Mouse (Mus musculus) thymus, adult 2 months (tissue): Measurements from ENCODE around the gene Cep85l. TPM values are rescaled to one million over a fixed set of nuclear protein-coding genes. Genes with fewer than 3 reads are reported as not detected.

Experiments
- DNase-seq: peaks from one replicate; pipeline ENCODE4 v3.0.0; 2021
- H3K27ac ChIP-seq: fragments of 200-500 bp; 2 replicates; pipeline ENCODE4 v1.5.1; 2012; ENCODE audit warnings: low read length, control low read depth; ENCODE audit not compliant: control insufficient read depth, insufficient read depth
- H3K27me3 ChIP-seq: fragments of 200-500 bp; 2 replicates; pipeline ENCODE4 v1.6.1; 2012; ENCODE audit warnings: mild to moderate bottlenecking, low read length, moderate library complexity, mixed read lengths; ENCODE audit not compliant: control insufficient read depth, insufficient read depth
- H3K36me3 ChIP-seq: fragments of 200-500 bp; 2 replicates; pipeline ENCODE4 v1.6.1; 2012; ENCODE audit warnings: mild to moderate bottlenecking, low read length, moderate library complexity; ENCODE audit not compliant: control insufficient read depth, insufficient read depth
- H3K4me1 ChIP-seq: fragments of 200-500 bp; replicated peaks from 2 replicates; pipeline ENCODE4 v1.6.1; 2012; ENCODE audit warnings: low read length; ENCODE audit not compliant: control insufficient read depth, insufficient read depth
- H3K4me3 ChIP-seq: fragments of 200-500 bp; 2 replicates; pipeline ENCODE4 v1.5.1; 2012; ENCODE audit warnings: mild to moderate bottlenecking, low read length, control low read depth, moderate library complexity; ENCODE audit not compliant: control insufficient read depth, insufficient read depth
- CTCF ChIP-seq: fragments of 200-500 bp; IDR thresholded peaks from 2 replicates; pipeline ENCODE4 v1.5.1; 2012; ENCODE audit warnings: mild to moderate bottlenecking, control low read depth, low read length, moderate library complexity, borderline replicate concordance; ENCODE audit not compliant: control insufficient read depth, poor library complexity, insufficient read depth; ENCODE audit errors: extremely low read depth
- POLR2A ChIP-seq: fragments of 200-500 bp; IDR thresholded peaks from 2 replicates; pipeline ENCODE4 v1.6.1; 2012; ENCODE audit warnings: mild to moderate bottlenecking, low read length, control low read depth, moderate library complexity; ENCODE audit not compliant: control insufficient read depth, poor library complexity, insufficient read depth; ENCODE audit errors: extremely low read depth
- WGBS: fragments of 180-500 bp; shearing (Covaris S2); methylation state at CpG from one replicate; pipeline ENCODE4 v1.1.7; 2018; 5-methylcytosine and 5-hydroxymethylcytosine counted together
- polyA plus RNA-seq: library from polyadenylated mRNA; depleted of rRNA; stranded (reverse); fragments of >200 nt; gene quantifications from 2 replicates; pipeline ENCODE4 v1.2.3, GENCODE M21; 2012

Cep85l gene
- polyA plus RNA-seq, 1 experiment = 1.9 TPM

DNA sequence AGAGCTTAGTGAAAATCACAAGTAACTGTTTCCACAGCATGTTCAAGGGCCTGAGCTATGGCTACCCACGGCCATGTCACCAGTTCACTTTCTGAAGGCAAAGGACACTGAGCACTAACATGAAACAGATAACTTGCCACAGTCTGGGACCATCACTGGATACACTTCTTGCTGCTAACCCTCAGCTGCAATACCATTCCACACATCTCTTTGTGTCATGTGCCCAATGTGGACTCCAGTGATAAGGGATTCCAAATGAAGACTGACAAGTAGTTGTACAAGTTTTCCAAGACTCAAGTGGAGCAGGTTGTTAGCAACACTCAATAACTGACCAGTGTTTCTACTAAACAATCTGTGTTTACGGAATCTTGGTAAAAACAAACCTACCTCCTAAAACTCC, 44.5 kb downstream of the Cep85l start:
- TF ChIP-seq POLR2A (no peak), CTCF (no peak)
- H3K4me3 ChIP-seq = no peak overlapping the region
- no peaks in the 10 kb centered on the region for H3K36me3 ChIP-seq
- WGBS = 95% methylated on average over 2 of the region's 2 CpGs
- no peaks in the 10 kb centered on the region for H3K27me3 ChIP-seq
- no peaks in the 10 kb centered on the region for H3K4me1 ChIP-seq
- no peak overlapping the region for H3K27ac ChIP-seq
- DNase-seq = no peak

DNA sequence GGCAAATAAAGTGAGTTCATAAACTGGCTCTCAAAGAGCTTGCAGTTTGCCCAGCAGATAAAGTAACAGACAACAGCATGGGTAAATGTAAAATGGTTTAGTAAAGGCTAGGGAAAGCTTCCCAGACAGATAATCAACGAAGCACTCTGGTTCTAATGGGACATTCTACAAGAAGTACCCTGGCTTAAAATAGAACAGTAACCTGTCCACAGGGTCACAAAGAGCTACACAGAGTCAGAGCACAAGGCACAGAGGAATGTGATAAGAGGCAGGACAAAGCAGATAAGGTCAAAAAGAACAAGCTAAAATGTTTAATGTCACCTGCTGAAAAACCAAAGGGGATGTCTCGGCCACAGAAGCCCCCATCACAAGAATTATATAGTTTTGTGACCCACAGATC, 47.0 kb downstream of the Cep85l start:
- DNase-seq = no peak
- Histone ChIP-seq H3K27ac (no peak overlapping the region), H3K27me3 (no peaks in the 10 kb centered on the region), H3K4me3 (no peak overlapping the region), H3K36me3 (no peaks in the 10 kb centered on the region), H3K4me1 (no peaks in the 10 kb centered on the region)
- TF ChIP-seq POLR2A (no peak), CTCF (no peak)
- 68% methylated on average over 2 of the region's 2 CpGs for WGBS

DNA sequence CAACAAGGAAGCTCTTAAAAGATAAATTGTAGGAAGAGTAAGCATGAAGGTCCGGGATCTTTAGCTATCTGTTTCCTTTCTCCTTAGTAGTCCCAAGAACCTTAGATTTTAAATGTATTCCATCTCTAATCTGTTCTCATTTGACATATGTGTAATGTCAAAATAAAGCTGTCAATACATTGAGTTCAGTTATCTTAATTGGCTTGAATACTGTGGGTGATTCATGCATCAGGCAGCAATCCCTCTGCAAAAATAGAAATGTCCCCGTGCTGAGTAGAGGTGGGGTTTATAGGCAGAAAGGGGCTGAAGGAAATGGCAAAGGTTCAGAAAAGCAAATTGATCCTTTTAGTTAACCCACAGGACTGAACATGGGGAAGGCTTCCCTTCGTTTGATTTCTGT, 50.5 kb downstream of the Cep85l start:
- Histone ChIP-seq H3K36me3 (no peaks in the 10 kb centered on the region), H3K4me3 (no peak overlapping the region), H3K27me3 (no peaks in the 10 kb centered on the region), H3K27ac (no peak overlapping the region), H3K4me1 (no peaks in the 10 kb centered on the region)
- 92% methylated on average over 3 of the region's 3 CpGs for WGBS
- no peak for TF ChIP-seq CTCF
- no peak for TF ChIP-seq POLR2A
- DNase-seq = no peak

DNA sequence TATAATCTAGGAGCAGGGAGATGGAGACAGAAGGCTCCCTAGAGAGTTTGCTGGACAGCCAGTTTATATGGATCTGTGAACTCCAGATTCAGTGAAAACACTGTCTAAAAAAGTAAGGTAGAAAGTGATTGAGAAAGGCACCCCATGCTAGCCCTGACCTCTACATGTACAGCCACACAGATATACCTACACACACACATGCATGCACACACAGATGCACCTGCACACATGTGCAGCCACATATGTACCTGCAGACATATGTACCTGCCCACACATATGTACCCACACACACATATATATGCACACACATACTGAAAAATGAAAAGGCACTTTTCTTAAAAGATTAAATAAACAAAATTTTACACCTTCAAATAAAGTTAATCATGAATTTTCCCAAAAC, 53.4 kb downstream of the Cep85l start:
- no peak for DNase-seq
- H3K36me3 ChIP-seq = no peaks in the 10 kb centered on the region
- TF ChIP-seq POLR2A (no peak), CTCF (no peak)
- no peak overlapping the region for H3K4me3 ChIP-seq
- H3K27me3 ChIP-seq = no peaks in the 10 kb centered on the region
- no peak overlapping the region for H3K27ac ChIP-seq
- no peaks in the 10 kb centered on the region for H3K4me1 ChIP-seq

DNA sequence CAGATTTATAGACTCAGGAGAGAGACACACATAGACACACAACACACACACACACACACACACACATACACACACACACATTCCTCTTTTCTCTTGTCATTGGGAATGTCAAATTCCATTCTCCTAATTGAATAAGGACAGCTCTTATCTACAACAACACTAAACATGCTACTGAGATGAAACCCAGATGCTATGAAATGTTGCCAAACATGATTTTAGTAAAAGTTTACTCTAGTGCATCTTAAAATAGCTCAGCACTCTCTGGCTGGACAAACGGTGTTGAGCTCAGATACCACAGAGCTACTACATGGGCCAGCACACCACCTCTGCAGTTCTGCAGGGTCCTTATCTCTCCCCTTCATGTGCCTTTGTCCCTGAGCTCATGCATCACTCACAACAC, 55.1 kb downstream of the Cep85l start:
- H3K27ac ChIP-seq = no peak overlapping the region
- WGBS = 55% methylated on average over 1 of the region's 1 CpGs
- no peaks in the 10 kb centered on the region for H3K4me1 ChIP-seq
- TF ChIP-seq POLR2A (no peak), CTCF (no peak)
- H3K27me3 ChIP-seq = no peaks in the 10 kb centered on the region
- DNase-seq = no peak
- no peaks in the 10 kb centered on the region for H3K36me3 ChIP-seq
- H3K4me3 ChIP-seq = no peak overlapping the region

DNA sequence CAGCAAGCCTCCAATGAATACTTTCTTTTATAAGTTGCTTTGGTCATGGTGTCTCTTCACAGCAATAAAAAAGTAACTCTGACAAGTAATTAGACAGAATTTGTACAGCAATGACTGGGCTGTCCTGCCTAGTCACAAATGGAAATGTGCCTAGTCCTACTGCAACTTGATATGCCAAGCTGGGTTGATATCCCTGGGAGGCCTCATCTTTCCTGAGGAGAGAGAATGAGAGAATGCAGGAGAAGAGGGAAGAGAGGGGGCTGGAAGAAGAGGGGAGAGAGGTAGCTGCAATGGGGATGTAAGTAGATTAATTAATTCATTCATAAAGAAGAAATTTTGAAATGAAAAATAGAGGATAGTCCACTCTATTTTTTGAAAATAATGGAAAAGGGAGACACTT, 56.4 kb downstream of the Cep85l start:
- no peak for TF ChIP-seq POLR2A
- TF ChIP-seq CTCF = no peak
- H3K27ac ChIP-seq = no peak overlapping the region
- no peaks in the 10 kb centered on the region for H3K27me3 ChIP-seq
- DNase-seq = no peak
- H3K36me3 ChIP-seq = no peaks in the 10 kb centered on the region
- H3K4me3 ChIP-seq = no peak overlapping the region
- H3K4me1 ChIP-seq = no peaks in the 10 kb centered on the region

DNA sequence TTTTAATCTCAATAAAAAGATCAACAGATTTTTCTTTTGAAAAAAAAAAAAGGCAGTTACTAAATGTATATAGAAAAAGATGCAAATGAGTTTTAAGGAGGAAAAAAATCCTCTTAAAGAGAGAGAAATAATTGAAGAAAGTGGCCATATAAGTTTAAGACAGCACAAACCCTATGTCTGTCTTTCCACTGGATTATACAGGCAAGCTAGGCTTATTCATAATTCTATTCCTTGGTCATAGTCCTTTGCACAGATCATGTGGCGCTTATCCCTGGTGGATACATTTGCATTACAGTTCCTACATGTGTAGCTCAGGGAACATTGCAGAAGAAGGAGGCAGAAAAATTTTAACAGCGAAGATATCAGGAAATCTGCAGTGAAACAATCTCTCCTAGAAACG, 73.1 kb downstream of the Cep85l start:
- Histone ChIP-seq H3K4me1 (no peaks in the 10 kb centered on the region), H3K4me3 (no peak overlapping the region), H3K36me3 (no peaks in the 10 kb centered on the region), H3K27ac (no peak overlapping the region), H3K27me3 (no peaks in the 10 kb centered on the region)
- no peak for TF ChIP-seq POLR2A
- TF ChIP-seq CTCF = no peak
- WGBS = 95% methylated on average over 3 of the region's 3 CpGs
- DNase-seq = no peak
